Mouse (Mus musculus): ENCODE data around the gene Serpina9. TPM values are rescaled to one million over a fixed set of nuclear protein-coding genes. Genes with fewer than 3 reads are reported as not detected.
A peak's percentile ranks its signal among the peaks of the same experiment; 100 is the strongest.

Serpina9 gene
- total and polyA plus RNA-seq, 2 experiments: 0.18 to 1.3 TPM

DNA sequence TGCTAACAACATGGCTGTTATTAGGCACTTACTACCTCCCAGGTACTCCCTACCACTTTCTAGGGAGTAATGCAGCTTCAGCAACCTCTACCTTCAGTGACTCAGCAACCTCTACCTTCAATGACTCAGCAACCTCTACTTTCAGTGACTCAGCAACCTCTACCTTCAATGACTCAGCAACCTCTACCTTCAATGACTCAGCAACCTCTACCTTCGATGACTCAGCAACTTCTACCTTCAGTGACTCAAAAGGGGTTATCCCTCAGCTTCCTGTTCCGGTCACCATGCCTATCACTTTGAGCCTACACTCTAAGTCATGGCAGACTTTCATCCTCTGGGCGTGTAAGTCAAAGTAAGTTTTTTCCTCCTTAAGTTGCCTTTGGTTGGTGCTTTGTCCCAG lies 13.0 kb downstream of the Serpina9 start:
- Histone ChIP-seq H3K36me3 (ENCODE audit: control insufficient read depth, insufficient read depth, low read length) (no peaks in the 10 kb centered on the region), H3K27ac (replicated peaks; ENCODE audit: insufficient read depth, low read depth, low read length) (no peak overlapping the region), H3K4me3 (ENCODE audit: insufficient read depth, low read depth, low read length) (no peak overlapping the region), H3K4me1 (ENCODE audit: control insufficient read depth, insufficient read depth, low read length) (peaks cover 22% of the 10 kb centered on the region), H3K27me3 (ENCODE audit: control insufficient read depth, insufficient read depth, low read length) (no peaks in the 10 kb centered on the region), H3K9ac (ENCODE audit: low read depth, low read length) (no peak overlapping the region), H3K79me2 (ENCODE audit: control insufficient read depth, insufficient read depth, low read length) (no peaks in the 10 kb centered on the region)
- WGBS: 93% methylated on average over 3 of the region's 3 CpGs
- TF ChIP-seq POLR2A (IDR thresholded peaks at IDR 0.05; ENCODE audit: extremely low read depth, insufficient read depth, low read length) (no peak), CTCF (IDR thresholded peaks at IDR 0.05; ENCODE audit: low read depth, low read length) (no peak)
- no peak for DNase-seq (ENCODE audit: extremely low read depth, low read depth, low spot score)

GRCm38 (mm10) chr12:103999611-104000010 lies 13.9 kb downstream of the Serpina9 start:
- no peak overlapping the region for H3K9ac ChIP-seq (ENCODE audit: low read depth, low read length)
- H3K79me2 ChIP-seq (ENCODE audit: control insufficient read depth, insufficient read depth, low read length): no peaks in the 10 kb centered on the region
- no peaks in the 10 kb centered on the region for H3K27me3 ChIP-seq (ENCODE audit: control insufficient read depth, insufficient read depth, low read length)
- no peak overlapping the region for H3K27ac ChIP-seq (replicated peaks; ENCODE audit: insufficient read depth, low read depth, low read length)
- H3K4me1 ChIP-seq (ENCODE audit: control insufficient read depth, insufficient read depth, low read length): peaks cover 22% of the 10 kb centered on the region
- 94% methylated on average over 8 of the region's 8 CpGs for WGBS
- no peak for TF ChIP-seq POLR2A (IDR thresholded peaks at IDR 0.05; ENCODE audit: extremely low read depth, insufficient read depth, low read length)
- no peak for TF ChIP-seq CTCF (IDR thresholded peaks at IDR 0.05; ENCODE audit: low read depth, low read length)
- H3K36me3 ChIP-seq (ENCODE audit: control insufficient read depth, insufficient read depth, low read length): no peaks in the 10 kb centered on the region
- no peak for DNase-seq (ENCODE audit: extremely low read depth, low read depth, low spot score)
- H3K4me3 ChIP-seq (ENCODE audit: insufficient read depth, low read depth, low read length): no peak overlapping the region

DNA sequence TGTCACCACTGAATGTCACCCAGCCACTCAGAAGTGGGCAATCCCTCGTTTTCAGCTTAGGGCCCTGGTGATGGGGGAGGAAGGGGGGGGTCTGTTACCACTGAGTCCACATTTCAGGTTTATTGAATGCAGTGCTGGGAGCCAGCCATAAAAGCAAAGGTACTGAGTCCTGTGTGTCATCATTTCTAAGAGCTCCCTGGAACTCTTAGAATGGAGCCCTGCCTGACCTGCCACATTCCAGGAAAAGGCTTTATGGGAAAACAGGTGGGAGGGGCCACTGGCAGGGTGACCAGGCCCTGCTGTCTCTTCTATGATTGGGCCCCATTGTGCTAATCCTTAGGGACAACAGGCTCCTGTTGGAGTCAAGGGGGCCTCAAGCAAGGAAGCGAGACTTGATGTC lies 17.0 kb downstream of the Serpina9 start:
- TF ChIP-seq CTCF (IDR thresholded peaks at IDR 0.05; ENCODE audit: low read depth, low read length) (no peak), POLR2A (IDR thresholded peaks at IDR 0.05; ENCODE audit: extremely low read depth, insufficient read depth, low read length) (no peak)

GRCm38 (mm10) chr12:103995292-103996072 lies 18.1 kb downstream of the Serpina9 start:
- peaks cover 34% of the 10 kb centered on the region for H3K4me1 ChIP-seq (ENCODE audit: control insufficient read depth, insufficient read depth, low read length)
- peak overlapping the region; percentile 83 for H3K27ac ChIP-seq (replicated peaks; ENCODE audit: insufficient read depth, low read depth, low read length)
- TF ChIP-seq POLR2A (IDR thresholded peaks at IDR 0.05; ENCODE audit: extremely low read depth, insufficient read depth, low read length) (no peak), CTCF (IDR thresholded peaks at IDR 0.05; ENCODE audit: low read depth, low read length) (peak; percentile 81)
- peak; percentile 54 for DNase-seq (ENCODE audit: extremely low read depth, low read depth, low spot score)
- H3K27me3 ChIP-seq (ENCODE audit: control insufficient read depth, insufficient read depth, low read length): no peaks in the 10 kb centered on the region
- H3K79me2 ChIP-seq (ENCODE audit: control insufficient read depth, insufficient read depth, low read length): no peaks in the 10 kb centered on the region
- H3K9ac ChIP-seq (ENCODE audit: low read depth, low read length): peak overlapping the region; percentile 49
- no peaks in the 10 kb centered on the region for H3K36me3 ChIP-seq (ENCODE audit: control insufficient read depth, insufficient read depth, low read length)
- no peak overlapping the region for H3K4me3 ChIP-seq (ENCODE audit: insufficient read depth, low read depth, low read length)
- 42% methylated on average over 5 of the region's 5 CpGs for WGBS

More for the DNA sequence above, 17.0 kb downstream of the Serpina9 start:
- peak; percentile 48 for DNase-seq (ENCODE audit: extremely low read depth, low read depth, low spot score)
- Histone ChIP-seq H3K79me2 (ENCODE audit: control insufficient read depth, insufficient read depth, low read length) (no peaks in the 10 kb centered on the region), H3K36me3 (ENCODE audit: control insufficient read depth, insufficient read depth, low read length) (no peaks in the 10 kb centered on the region), H3K4me3 (ENCODE audit: insufficient read depth, low read depth, low read length) (no peak overlapping the region), H3K4me1 (ENCODE audit: control insufficient read depth, insufficient read depth, low read length) (peaks cover 31% of the 10 kb centered on the region), H3K9ac (ENCODE audit: low read depth, low read length) (peak overlapping the region; percentile 49), H3K27ac (replicated peaks; ENCODE audit: insufficient read depth, low read depth, low read length) (peak overlapping the region; percentile 83), H3K27me3 (ENCODE audit: control insufficient read depth, insufficient read depth, low read length) (no peaks in the 10 kb centered on the region)
- WGBS: 39% methylated on average over 2 of the region's 2 CpGs

DNA sequence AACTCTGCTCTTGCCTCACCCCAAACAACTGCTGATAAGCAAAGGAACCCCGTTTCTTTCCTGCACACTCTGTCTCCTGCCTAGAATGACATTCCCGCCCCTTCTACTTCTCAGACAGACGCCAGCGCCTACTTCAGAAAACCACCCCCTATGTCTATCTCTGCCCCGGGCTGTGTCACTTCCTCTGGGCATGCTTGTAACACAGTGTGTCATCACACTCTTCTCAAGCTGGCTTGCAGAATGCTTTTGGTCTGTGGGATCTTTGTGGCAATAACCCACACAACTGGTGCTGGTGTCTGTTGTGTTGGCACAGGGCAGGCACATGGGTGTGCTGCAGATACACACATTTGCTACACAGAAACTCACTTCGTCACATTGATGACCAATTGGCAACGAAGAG lies 20.6 kb downstream of the Serpina9 start:
- H3K27me3 ChIP-seq (ENCODE audit: control insufficient read depth, insufficient read depth, low read length): no peaks in the 10 kb centered on the region
- DNase-seq (ENCODE audit: extremely low read depth, low read depth, low spot score): peak; percentile 55
- H3K79me2 ChIP-seq (ENCODE audit: control insufficient read depth, insufficient read depth, low read length): no peaks in the 10 kb centered on the region
- peak overlapping the region; percentile 92 for H3K27ac ChIP-seq (replicated peaks; ENCODE audit: insufficient read depth, low read depth, low read length)
- TF ChIP-seq POLR2A (IDR thresholded peaks at IDR 0.05; ENCODE audit: extremely low read depth, insufficient read depth, low read length) (no peak), CTCF (IDR thresholded peaks at IDR 0.05; ENCODE audit: low read depth, low read length) (no peak)
- 15% methylated on average over 7 of the region's 7 CpGs for WGBS
- no peak overlapping the region for H3K4me3 ChIP-seq (ENCODE audit: insufficient read depth, low read depth, low read length)
- peak overlapping the region; percentile 45 for H3K9ac ChIP-seq (ENCODE audit: low read depth, low read length)
- H3K4me1 ChIP-seq (ENCODE audit: control insufficient read depth, insufficient read depth, low read length): peaks cover 46% of the 10 kb centered on the region
- no peaks in the 10 kb centered on the region for H3K36me3 ChIP-seq (ENCODE audit: control insufficient read depth, insufficient read depth, low read length)

DNA sequence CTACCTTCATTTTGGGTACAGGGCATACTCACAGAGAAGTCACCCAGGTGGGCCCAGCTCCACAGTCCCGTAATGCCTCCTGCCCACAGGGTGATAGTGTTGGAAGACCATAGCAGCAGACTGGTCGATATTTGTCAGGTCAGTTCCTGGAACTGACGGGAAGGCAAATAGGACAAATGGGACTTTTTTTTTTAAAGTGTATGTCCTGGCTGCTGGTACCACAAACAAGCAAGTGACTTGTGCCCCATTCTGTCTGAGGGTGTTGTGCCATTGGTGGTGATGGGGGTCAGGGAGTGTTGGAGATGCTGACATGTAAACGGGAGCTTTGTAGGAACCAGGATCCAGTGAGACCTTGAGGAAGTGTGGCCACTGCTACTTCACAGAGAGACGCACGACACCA lies 23.7 kb downstream of the Serpina9 start, which contains the start of gene Serpina11:
Serpina11 (minus strand) TSS at position 101 of the 400 bp plus-strand sequence.
- no peak for TF ChIP-seq CTCF (IDR thresholded peaks at IDR 0.05; ENCODE audit: low read depth, low read length)
- no peak for TF ChIP-seq POLR2A (IDR thresholded peaks at IDR 0.05; ENCODE audit: extremely low read depth, insufficient read depth, low read length)
- no peak within 1 kb of the TSS for H3K4me3 ChIP-seq (ENCODE audit: insufficient read depth, low read depth, low read length)
- H3K4me1 ChIP-seq (ENCODE audit: control insufficient read depth, insufficient read depth, low read length): peaks cover 52% of the 10 kb centered on the region
- no peaks in the 10 kb centered on the region for H3K36me3 ChIP-seq (ENCODE audit: control insufficient read depth, insufficient read depth, low read length)
- H3K79me2 ChIP-seq (ENCODE audit: control insufficient read depth, insufficient read depth, low read length): no peaks in the 10 kb centered on the region; the same call in 1 of the 2 replicates
- no peaks in the 10 kb centered on the region for H3K27me3 ChIP-seq (ENCODE audit: control insufficient read depth, insufficient read depth, low read length)
- 27% methylated on average over 6 of the region's 6 CpGs for WGBS
- peak; percentile 85 for DNase-seq (ENCODE audit: extremely low read depth, low read depth, low spot score)
- H3K27ac ChIP-seq (replicated peaks; ENCODE audit: insufficient read depth, low read depth, low read length): peak within 1 kb of the TSS; percentile 97
- peak within 1 kb of the TSS; percentile 66; the same call in 1 of the 2 replicates for H3K9ac ChIP-seq (ENCODE audit: low read depth, low read length)

All from liver, adult 2 months (tissue).